16 mouse cellular contexts compared by ENCODE assay signal in the genomic region with DNA sequence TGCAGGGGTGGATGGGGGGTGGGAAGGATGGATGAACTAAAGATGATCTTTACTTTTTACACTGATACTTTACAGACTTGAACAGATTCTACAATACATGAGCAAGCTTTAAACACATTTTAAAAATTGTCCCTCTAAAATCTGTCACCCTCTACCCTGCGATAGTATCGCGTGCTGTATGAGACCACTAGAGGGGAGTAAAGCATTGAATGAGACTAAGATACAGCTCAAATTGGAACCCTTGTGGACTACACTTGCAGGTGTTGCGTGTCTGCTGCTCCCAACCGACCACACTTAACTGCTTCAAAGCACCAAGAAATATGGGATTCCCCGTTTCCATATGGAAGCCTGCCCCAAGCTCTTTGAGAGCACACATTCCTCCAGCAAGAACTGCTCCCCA. TPM values are rescaled to one million over a fixed set of nuclear protein-coding genes. Genes with fewer than 3 reads are reported as not detected.
DNase-seq lines count a peak whose midpoint lies in the region; ATAC-seq and TF ChIP-seq lines count a peak whose summit lies in the region.
"Had no signal": no experiment of that assay in that cellular context is flagged by ENCODE, and none has a peak within 500 bp of the region (broad histone marks: within the 10 kb centered on the region; RNA-seq: fewer than 3 reads in every experiment).

No protein-coding gene starts in this region.

- 68% methylated on average over 6 of the region's 6 CpGs for WGBS in kidney, postnatal 0 days

- no peak overlapping the region for H3K9ac ChIP-seq in kidney, postnatal 0 days (ENCODE audit: low read depth, low read length)
- H3K9ac ChIP-seq: lung, embryonic 15.5 days had no signal

- ATAC-seq in kidney, postnatal 0 days (replicated peaks; ENCODE audit: low FRiP score, low read depth) = no peak
- ATAC-seq: inflammation-experienced regulatory T-cells, adult 6 months had no signal

- no peak overlapping the region for H3K4me3 ChIP-seq in kidney, postnatal 0 days (replicated peaks; ENCODE audit: low read depth, low read length)
- H3K4me3 ChIP-seq: lung, embryonic 15.5 days; midbrain, embryonic 10.5 days had no signal

- no peaks in the 10 kb centered on the region for H3K36me3 ChIP-seq in kidney, postnatal 0 days (ENCODE audit: insufficient read depth, low read length)
- H3K36me3 ChIP-seq: lung, embryonic 15.5 days; midbrain, embryonic 10.5 days had no signal

- no peaks in the 10 kb centered on the region for H3K9me3 ChIP-seq in kidney, postnatal 0 days (replicated peaks; ENCODE audit: low read length)
- H3K9me3 ChIP-seq: lung, embryonic 15.5 days; midbrain, embryonic 10.5 days had no signal

- TF ChIP-seq CTCF in kidney, postnatal 0 days (IDR thresholded peaks at IDR 0.05; ENCODE audit: low read depth) = peak; percentile 57

- H3K4me2 ChIP-seq in kidney, postnatal 0 days (ENCODE audit: low read length) = no peak overlapping the region
- H3K4me2 ChIP-seq: lung, embryonic 15.5 days had no signal

- H3K27me3 ChIP-seq in kidney, postnatal 0 days (ENCODE audit: insufficient read depth, low read length) = no peaks in the 10 kb centered on the region
- H3K27me3 ChIP-seq: lung, embryonic 15.5 days had no signal

- peak; percentile 8 for DNase-seq in embryo, embryonic 10.5 days (ENCODE audit: low spot score)
- DNase-seq in embryo, embryonic 9.5 days (ENCODE audit: extremely low spot score) = no peak
- peak; percentile 47 for DNase-seq in kidney, postnatal 0 days (ENCODE audit: low spot score)
- no peak for DNase-seq in kidney, postnatal 4 days
- peak; percentile 14 for DNase-seq in thymus, postnatal 0 days (ENCODE audit: low spot score)
- DNase-seq in thymus, adult 18-20 months = no peak
- no peak for DNase-seq in right cerebral cortex, postnatal 4 days
- DNase-seq in cerebellum, adult 11 months = no peak
- DNase-seq: cerebellum, adult 11-12 months; heart, postnatal 36 days; kidney, postnatal 36 days; right cerebral cortex, postnatal 14 days; thymus, postnatal 14 days had no signal

- H3K27ac ChIP-seq in kidney, postnatal 0 days = no peak overlapping the region
- H3K27ac ChIP-seq: lung, embryonic 15.5 days; midbrain, embryonic 10.5 days had no signal

- no peaks in the 10 kb centered on the region for H3K4me1 ChIP-seq in kidney, postnatal 0 days (replicated peaks; ENCODE audit: insufficient read depth, low read length)
- H3K4me1 ChIP-seq: lung, embryonic 15.5 days had no signal

RNA-seq across cellular contexts. Expression of gene Fbn1, which starts 48.0 kb away (rescaled TPM):
- polyA plus RNA-seq in kidney, postnatal 0 days (2015; fragmentation: Nextera tagmentation; extraction: Ambion mirVana) = 13.2 and 13.4 TPM in 2 replicates
- 4.7 TPM in 2 replicates for polyA plus RNA-seq in thymus, postnatal 0 days (2015; fragmentation: Nextera tagmentation; extraction: Ambion mirVana)
- polyA plus RNA-seq: inflammation-experienced regulatory T-cells, adult 6 months had no signal

RNA-seq across cellular contexts. Expression of gene Gm9913, which starts 50.9 kb away (rescaled TPM):
- polyA plus RNA-seq in kidney, postnatal 0 days (2015; fragmentation: Nextera tagmentation; extraction: Ambion mirVana) = 0.20 and 0.26 TPM in 2 replicates
- 0.07 and 0.08 TPM in 2 replicates for polyA plus RNA-seq in thymus, postnatal 0 days (2015; fragmentation: Nextera tagmentation; extraction: Ambion mirVana)
- polyA plus RNA-seq: inflammation-experienced regulatory T-cells, adult 6 months had no signal

Comparison
In these comparisons a context has a peak if more than half of its experiments do, and no peak if none do; other contexts are left out.
1. DNase-seq: peak in embryo, embryonic 10.5 days (single experiment), kidney, postnatal 0 days (single experiment) and thymus, postnatal 0 days (single experiment); none in embryo, embryonic 9.5 days (single experiment), kidney, postnatal 4 days (0 of 2), thymus, adult 18-20 months (0 of 2), right cerebral cortex, postnatal 4 days (single experiment) and cerebellum, adult 11 months (single experiment).